Mouse (Mus musculus) ES-Bruce4 (cell line): ENCODE data around the gene Ascl4.

Experiments used
- CTCF ChIP-seq: IDR thresholded peaks from one replicate; pipeline ENCODE4 v1.8.1; 2011; ENCODE audit warnings: low read depth, low read length
- POLR2A ChIP-seq: IDR thresholded peaks from one replicate; pipeline ENCODE4 v1.8.1; 2011; ENCODE audit warnings: low read length; ENCODE audit not compliant: insufficient read depth

DNA sequence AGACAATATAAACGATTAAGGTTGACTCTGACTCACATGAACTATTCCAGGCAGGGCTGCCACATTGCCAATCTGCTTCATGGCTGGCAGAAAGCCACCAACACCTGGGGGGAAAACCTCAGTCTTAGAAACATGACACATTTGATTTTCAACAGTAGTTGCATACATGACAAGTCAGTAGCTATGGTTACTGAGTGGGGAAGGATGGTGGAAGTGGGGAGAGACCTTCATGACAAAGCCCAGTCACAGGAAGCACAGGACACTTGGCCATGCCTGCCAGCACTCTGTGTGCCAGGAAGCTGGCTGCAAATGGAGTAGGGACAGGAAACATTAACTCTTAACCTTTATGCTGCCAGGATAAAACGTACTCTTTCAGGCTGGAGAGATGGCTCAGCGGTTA, 25.9 kb downstream of the Ascl4 start:
- TF ChIP-seq POLR2A (no peak), CTCF (no peak)
